Mouse (Mus musculus) retina, postnatal 7 days (tissue): ENCODE measurements around the gene Furin.
"Not testable (repeated sequence)": the region's sequence is repeated elsewhere in the genome, so short reads cannot be mapped to it uniquely, and the experiment has no call there.

ENCODE experiments used
- DNase-seq: peaks from one replicate; pipeline ENCODE4 v3.0.0-alpha.2; 2012; ENCODE audit warnings: low read depth, low spot score

The Furin gene

DNA sequence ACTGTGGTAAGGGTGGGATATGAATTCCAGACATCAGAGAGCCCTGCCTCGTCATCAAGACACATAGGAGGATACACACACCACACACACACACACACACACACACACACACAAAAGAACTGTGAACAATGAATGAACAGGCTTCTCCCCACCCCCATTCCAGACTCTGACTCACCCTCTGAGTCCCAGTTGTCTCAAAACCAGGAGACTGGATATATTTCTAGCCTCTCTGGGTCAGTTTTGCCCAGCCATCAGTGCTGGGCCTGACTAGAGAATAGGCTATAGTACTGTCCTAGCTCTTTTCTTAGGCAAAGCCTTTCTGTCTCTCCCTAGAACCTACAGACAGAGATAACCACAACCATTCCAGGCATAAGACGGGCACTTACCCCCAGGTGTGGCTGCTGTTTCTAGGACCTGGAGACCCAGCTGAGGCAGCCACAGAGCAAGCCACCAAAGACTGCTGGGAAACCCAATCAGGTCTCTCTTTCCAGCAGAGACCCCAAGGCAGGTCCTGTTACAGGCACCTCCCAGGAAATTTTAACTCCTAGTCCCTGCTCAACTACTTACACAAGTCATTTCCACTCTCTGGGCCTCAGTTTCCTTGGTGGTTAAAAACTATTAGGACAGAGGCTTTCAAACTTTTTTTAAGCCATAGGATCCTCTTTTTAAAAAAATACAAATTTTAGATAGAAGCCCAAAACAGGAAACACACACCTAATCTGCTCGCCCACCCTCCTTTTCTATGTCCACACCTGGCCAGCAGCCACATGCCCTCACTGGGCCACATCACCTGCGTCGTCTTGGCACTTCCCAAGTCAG lies 4.0 kb downstream of the Furin start:
- DNase-seq, result no peak

DNA sequence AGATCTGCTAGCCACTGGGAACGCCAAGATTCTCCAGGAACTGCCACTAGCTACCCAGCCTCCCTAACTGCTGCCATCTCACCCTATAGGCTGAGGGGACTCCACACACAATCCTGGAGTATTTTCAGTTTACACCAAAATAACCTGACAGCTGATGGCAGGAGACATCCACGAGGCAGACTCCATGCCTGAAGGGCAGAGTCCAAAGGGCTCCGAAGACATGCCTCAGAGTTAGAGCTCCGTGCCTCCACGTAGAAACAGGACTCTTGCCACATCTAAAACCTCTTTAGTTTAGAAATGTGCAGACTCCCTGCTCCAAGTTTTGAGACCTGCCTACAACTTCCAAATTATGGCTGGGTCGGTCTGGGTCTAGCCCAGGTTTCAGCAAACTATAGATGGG lies 4.7 kb downstream of the Furin start:
- DNase-seq, result no peak

- DNase-seq, result no peak
Measured at GRCm38 (mm10) chr7:80400099-80400498, 5.1 kb downstream of the Furin start.

DNA sequence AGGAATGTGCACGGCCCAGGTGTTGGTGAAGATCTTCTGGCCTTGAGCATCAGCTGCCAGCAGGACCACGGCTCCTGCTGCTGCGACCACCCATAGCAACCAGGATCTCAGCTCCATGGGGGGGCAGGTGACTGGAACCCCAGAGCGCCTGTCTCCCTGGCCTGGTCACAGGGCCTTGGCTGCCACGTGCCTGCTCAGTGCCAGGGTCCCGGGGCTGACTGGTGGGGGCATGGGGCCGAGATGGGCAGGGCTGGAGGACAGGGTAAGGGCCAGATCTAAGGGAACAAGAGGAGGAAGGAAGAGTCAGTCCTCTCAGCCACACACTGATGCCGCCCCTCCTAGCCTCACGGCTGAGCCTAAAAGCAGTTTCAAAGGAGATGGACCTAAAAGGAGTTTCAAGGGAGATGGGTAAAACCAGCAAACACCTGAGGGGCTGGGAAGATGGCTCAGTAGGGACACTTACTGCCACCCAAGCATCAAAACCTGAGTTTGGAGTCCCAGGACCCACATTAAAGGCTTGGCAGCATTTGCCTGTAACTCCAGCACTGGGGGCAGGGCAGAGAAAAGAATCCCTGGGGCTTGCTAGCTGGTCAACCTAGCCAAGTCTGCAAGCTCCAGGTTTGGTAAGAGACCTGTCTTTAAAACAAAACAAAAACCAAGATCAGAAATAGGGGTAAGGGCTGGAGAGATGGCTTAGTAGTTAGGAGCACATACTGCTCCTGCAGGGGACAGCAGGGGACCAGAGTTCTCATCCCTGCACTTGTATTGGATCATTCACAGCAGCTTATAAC lies 6.4 kb downstream of the Furin start:
- DNase-seq, result no peak

DNA sequence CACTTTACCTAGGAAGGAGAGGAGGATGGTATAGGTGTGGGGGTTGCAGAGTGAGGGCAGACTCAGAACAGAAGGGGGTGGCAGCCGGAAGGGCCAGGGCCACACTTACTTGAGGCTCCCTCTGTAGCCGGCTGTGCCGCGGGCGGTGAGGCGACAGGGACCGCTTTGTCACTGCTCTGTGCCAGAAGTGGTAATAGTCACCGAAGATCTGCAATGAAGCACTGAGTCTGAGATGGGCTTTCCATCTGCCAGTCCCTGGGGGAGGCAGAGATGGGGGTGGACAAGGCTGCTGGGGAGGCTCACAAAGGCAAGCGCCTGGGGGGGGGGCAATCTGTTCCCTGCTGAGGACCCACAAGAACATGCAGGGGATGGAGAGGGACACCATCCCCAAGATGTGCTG lies 7.2 kb downstream of the Furin start:
- no peak for DNase-seq

GRCm38 (mm10) chr7:80396427-80396826 lies 8.8 kb downstream of the Furin start:
- DNase-seq, result not testable (repeated sequence)

DNA sequence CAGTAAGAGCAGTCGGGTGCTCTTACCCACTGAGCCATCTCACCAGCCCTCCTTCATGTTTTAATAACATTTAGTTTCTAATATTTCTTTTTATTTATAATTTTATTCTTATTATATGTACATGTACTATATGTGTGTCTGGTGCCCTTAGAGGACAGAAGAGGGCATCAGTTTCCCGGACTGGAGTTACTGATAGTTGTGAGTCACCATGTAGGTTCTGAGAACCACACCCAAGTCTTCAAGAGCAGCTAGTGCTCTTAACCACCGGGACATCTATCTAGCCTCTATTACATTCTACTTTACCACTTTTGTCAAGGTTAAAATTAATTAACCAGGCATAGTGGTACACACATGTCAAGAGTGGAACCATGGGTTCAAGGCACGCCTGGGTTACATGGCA lies 10.6 kb downstream of the Furin start:
- no peak for DNase-seq

GRCm38 (mm10) chr7:80392119-80392518 lies 13.1 kb downstream of the Furin start:
- DNase-seq, result no peak

GRCm38 (mm10) chr7:80387633-80388543 lies 17.3 kb downstream of the Furin start, which contains the start of gene Fes:
Fes (minus strand) TSS chr7:80387946.
- no peak for DNase-seq

- no peak for DNase-seq
Measured at GRCm38 (mm10) chr7:80387033-80387632, 18.1 kb downstream of the Furin start.

DNA sequence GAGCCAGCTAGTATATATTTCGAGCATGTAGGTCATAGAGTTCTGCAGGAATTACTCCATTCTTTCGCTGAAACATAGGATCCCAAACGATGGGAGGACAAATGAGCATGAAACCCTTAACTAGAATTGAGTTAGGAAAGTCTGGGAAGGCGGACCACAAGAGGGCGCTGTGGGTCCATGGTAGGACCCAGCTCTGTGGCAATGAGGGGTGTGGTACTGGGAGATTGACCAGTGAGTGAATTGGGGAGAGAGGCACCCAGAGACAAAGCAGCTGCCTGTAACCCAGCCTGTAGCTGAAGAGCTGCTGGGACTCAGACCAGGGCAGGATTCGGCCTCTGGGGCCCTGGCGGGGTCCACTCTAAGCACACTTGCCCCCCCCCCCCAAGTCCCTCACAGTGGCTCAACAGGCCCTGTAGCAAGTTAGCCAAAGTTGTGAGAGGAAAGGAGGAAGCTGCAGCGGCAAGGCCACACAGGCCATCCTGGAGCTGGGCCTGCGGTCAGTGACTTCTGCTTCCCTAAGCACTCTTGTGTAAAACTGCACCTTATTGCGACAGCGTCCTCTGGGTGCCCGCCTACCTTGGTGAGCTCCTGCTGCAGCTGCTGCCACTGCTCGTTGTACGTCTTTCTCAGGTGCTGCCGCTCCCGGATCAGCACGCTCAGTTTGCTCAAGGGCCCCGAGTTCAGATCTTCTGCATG lies 18.9 kb downstream of the Furin start:
- peak; percentile 77 for DNase-seq

DNA sequence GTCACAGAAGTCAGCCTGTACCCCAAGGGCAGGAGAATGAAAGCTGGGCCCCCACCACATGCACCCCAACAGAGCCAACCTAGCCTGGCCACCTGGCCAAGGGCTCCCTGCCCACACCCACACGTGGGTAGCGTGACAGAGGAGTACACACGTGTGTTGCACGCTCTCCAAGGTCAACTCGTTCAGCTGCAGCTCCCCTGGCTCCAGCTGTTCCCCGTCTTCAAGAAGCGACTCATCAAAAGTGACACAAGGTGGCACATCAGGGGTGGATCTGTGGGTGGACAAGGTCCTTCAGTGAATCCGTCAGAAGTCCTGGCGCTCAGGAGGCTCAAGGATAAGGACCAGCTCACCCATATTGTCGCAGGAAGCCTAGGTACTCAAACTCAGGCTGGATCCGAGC lies 22.3 kb downstream of the Furin start:
- DNase-seq, result no peak

DNA sequence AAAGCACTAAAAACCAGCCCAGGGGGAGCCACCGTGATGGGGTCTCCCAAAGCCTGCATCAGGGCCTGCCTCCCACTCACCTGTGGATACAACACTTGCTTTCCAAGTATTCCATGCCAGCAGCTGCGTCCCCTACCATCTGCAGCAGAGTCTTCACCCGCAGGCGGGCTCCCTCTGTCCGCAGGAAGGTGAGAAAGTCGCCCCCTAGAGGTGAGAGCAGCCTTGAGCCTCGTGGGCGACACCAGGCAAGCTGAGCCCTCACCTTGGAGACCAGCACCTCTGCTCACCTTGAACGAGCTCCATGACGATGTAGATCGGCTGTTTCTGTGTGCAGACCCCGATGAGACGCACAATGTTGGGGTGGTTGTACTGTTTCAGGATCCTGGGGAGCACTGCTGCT lies 25.7 kb downstream of the Furin start:
- DNase-seq, result no peak

DNA sequence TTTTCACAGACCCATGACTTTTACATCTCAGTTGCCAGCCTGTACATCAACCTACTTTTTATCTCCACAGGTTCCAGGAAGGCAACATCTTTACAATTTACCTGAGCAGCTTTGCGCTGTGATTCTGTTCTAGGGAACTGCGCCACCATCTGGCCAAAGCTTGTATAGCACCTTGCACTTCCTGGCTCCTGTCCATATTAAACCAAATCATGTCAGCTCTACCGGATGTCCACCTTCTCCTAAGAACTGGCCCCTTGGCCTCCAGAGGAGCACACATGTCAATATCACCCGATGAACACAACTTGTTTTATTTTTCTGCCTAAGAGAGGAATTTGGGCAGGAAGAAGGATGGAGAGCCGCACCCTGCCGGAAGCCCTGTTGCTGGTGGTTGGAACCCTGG lies 27.8 kb downstream of the Furin start:
- DNase-seq, result no peak

GRCm38 (mm10) chr7:80376192-80376591 lies 29.0 kb downstream of the Furin start:
- DNase-seq, result no peak

DNA sequence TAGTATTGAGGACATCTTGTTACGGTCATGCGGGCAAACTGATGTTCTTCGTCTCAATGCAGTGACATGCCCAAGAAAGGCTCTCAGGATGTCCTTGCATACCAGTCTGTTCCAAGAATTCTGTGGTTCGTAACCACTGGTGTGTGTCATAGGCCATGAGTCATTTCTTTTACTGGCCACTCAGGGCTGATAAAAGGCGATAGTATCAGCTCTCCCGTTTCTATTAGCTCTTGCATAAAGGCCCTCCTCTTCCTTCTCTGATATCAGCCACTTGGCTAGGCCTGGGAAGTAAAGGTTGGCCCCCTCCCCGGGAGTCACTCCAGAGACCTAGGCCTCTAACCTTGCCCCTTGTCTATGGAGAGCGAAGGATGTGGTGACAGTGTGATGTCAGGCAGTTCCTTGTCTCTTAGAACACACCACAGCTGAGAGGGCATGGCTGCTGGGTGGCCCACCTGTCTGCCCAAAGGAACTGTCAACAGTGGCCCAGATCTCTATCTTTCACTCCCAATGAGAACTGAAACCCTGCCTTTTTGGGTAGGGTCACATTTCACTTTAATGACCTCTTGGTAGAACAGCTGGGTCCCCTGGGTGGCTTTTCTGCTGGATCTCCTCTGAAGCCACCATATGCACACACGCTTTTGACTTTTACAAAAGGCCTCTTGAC lies 29.7 kb downstream of the Furin start:
- DNase-seq, result no peak

GRCm38 (mm10) chr7:80374733-80375132 lies 30.5 kb downstream of the Furin start:
- DNase-seq, result no peak

DNA sequence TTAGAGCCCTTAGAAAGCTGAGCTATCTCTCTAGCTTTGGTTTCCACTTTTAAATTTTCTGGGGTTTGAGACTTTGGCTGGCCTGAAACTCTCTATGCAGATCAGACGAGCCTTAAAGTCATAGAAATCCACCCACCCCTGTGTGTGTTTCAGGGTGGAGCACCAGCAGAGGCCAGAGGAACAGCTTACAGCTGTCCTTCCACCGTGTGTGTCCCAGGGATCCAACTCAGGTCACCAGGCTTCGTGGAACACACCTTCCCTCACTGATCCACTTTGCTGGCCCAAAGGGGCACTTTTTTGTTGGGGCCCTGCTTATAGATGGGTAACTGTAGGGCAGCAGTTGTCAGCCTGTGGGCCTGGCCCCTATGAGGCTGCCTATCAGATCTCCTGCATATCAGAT lies 31.0 kb downstream of the Furin start:
- DNase-seq, result no peak

- DNase-seq, result no peak
Measured at GRCm38 (mm10) chr7:80373850-80374249, 31.4 kb downstream of the Furin start.

DNA sequence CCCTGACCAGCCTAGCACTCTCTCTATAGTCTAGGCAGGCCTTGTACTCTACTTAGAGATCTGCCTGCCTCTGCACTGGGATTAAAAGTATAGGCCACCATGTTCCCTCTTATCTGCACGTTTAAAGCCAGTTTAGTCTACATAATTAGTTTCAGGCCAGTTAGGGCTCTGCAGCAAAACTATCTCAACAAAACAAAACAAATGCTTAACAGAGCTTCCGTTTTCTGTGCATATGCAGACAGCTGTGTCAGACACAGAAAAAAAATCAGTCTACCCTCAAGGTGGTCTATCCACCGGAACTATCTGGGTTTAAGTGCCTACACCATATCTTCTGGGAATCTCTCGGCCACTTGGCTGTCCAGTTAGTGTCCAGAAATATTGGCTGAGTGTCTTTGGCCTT lies 31.9 kb downstream of the Furin start:
- DNase-seq, result no peak
